Mouse (Mus musculus): ENCODE results near the gene AU022751.
"Not testable (repeated sequence)": the region's sequence is repeated elsewhere in the genome, so short reads cannot be mapped to it uniquely, and the experiment has no call there.

Gene AU022751

DNA sequence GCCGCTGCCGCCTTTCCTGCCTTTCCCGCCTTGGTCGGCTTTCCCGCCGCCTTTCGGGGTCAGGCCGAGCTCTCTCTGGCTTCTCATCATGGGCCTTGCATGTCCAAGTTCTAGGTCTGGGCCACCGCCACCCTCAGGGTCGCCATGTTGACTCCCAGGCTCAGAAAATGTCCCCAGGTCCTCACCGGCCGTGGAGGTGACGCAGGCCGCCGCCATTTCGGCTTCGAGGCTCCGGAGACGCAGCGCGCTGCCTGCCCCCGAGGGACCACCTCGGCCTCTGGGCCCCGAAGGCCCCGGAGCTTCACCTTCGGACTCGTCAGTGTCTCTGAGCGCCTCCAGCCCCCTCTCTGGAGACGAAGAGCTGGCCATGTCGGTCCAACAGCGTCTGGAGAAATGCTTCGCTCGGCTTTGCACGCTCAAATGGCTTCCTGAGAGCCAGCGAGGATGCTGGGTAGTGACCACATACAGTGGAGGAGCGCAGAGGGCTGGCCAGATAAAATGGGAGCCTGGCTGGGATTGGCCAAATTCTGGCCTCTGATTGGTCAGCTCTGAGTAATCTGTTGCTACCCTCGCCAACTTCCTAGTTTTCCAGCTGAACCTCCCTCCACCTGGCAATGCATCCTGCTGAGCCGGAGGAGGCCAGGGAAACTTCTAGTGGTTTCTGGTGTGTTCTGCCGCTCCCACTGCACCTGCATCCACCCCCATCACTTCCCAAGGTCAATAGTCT is at the start of gene AU022751:
Gene AU022751, minus strand, starts transcription at position 466 of the 727 bp plus-strand sequence.
- no peak for DNase-seq (ENCODE audit: low spot score)

DNA sequence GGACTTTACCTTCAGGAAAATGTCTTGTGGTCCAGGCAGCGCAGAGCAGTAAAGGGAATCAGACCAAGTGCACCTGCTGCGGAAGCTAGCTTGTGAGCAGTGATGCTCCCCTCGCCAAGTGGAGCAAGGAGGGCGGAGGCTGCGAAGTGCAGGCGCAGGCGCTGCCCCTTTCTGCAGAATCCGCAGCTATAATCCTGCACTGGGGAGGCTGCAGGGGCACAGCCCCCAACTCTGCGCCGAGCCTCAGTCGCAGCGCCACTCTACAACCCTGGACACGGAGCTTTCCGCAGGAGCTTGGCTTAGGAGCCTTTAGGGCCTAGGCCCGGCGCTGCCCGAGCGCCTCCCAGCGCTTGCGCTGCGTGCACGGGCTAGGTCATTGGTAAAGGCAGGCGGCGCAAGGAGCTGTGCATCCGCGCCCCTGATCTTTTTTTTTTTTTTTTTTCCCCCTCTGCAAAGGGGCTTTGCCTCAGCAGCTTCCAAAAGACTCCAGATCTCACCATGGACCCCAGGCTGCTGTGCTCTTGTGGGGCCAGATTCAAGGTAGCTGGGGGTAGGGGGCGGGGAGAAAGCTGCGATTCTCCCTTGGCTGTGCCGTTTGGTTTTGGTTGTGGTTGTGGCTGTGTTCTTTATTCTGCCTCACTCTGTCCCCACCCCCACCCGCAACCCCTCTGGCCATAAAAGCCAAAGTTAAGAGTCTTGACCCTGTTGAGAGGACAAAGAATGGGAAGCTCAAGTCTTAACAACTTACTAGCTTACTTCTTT is 9.0 kb upstream of the AU022751 start:
- no peak for DNase-seq (ENCODE audit: low spot score)

DNA sequence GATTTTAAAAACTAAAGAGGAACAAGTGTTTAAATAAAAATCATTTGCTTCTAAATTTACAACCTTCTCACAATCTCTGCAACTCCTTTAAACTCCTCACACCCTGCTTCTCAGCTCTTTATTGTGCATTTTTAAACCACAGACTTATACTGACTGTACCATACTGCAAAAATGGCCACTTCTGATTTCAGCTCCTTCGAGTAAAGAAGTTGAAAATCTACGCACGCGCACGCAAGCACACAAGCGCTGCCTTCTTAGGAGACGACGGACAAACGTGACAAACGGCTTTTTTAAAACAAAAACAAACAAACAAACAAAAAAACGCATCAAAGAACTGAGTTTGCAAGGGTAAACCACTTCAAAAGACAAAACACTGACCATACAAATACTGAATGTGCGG is 8.3 kb upstream of the AU022751 start:
- no peak for DNase-seq (ENCODE audit: low spot score)

DNA sequence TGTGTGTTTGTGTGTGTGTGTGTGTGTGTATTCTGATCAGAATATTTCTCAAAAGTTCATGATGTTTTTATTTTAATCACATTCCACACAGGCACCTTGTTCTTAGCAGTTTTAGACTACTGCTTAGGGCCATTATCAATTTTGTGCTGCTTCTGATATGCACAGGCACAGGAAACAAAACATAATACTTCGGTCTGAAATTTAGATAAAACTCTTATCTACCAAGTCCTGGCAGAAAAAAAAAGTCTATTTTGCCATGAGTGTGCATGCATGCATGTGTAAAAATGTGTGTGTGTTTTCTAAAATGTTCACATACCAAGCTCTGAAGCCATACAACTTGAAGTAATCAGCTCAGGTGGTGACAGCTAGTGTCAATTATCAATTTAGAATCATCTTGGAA is 21.7 kb downstream of the AU022751 start:
- DNase-seq (ENCODE audit: low spot score) = no peak

DNA sequence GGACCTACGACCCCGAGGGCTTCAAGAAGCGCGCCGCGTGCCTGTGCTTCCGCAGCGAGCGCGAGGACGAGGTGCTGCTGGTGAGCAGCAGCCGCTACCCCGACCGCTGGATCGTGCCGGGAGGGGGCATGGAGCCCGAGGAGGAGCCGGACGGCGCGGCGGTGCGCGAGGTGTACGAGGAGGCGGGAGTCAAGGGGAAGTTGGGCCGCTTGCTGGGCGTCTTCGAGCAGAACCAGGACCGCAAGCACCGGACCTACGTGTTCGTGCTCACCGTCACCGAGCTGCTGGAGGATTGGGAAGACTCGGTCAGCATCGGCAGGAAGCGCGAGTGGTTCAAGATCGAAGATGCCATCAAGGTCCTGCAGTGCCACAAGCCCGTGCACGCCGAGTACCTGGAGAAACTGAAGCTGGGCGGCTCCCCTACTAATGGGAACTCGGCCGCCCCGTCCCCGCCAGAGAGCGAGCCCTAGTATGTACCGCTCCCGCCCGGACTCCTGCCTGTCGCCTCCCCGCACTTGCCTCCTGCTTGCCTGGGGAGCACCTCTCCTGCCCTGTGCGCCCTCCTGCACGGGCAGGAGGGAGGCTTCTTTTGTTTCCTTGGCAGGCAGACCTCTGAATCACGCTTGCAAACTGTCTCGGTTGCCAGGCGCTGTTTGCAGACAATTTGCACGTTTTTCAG is 35.1 kb downstream of the AU022751 start:
- DNase-seq (ENCODE audit: low spot score) = not testable (repeated sequence)

DNA sequence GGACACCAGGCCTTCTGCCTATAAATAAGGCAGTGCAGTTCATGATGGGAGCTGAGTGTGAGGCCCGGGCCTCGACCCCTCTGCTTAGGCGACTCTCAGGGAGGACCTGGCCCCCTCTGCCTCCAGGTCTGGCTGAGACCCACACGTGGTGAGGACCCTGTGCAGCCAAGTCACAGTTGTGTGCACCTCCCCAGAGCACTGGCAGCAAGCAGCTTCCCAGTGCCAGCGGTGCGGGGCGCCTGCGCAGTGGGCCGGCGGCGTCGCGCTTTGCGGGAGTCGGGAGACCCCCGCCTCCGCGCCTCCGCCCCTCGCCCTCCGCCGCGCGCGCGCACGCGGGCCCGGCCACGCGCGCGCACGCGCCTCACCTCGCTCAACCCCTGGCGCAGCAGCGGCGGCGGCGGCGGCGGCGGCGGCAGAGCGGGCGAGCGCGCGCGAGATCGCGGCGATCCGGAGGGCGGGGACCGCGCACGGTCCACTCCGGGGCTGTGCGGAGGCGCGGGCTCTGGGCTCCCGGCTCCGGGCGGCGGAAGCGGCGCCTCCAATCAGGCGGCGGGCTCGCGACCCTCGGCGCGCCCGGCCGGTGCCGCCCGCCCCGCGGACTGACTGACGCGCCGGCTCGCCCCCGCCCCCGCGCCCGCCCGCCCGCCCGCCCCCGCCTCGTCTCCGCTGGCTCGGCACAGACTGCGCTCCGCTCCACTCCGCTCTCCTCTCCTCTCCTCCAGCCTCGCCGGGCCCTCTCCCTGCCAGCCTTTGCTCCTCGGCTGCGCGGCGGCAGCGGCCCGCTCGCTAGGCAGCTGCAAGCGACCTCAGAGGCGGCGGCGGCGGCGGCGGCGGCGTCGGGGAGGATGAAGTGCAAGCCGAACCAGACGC is 35.9 kb downstream of the AU022751 start, which contains the start of gene Nudt11:
Gene Nudt11, plus strand, starts transcription at position 388 of the 870 bp plus-strand sequence.
- not testable (repeated sequence) for DNase-seq (ENCODE audit: low spot score)

Measured in MN1 (cell line).